Mouse (Mus musculus) layer of hippocampus, adult 9-11 months (tissue): ENCODE measurements around the gene Gm21976.
A peak's percentile ranks its signal among the peaks of the same experiment; 100 is the strongest.

Source experiments
- DNase-seq: peaks from one replicate; pipeline ENCODE4 v3.0.0; 2022

Gm21976 gene

DNA sequence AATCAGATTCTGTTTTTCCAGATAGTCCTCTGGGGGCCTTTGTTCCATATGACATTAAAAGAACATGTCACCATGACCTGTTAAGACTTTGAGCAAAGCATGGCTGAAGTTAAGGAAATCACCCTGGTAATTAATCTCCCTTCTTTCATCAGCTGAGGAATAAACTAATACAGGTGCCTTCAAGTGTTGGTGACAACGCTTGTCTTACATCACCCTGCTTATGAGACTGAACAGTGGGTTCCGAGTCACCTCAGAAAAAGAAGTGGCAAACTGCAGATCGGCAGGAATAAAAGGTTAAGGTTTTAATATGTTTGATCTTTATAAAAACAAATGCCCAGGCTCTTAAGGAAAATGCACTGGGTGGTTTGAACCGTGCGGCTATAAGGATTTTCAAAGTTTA is at the start of gene Gm21976:
TSS of gene Gm21976 (plus strand) at position 202 of the 400 bp plus-strand sequence.
- no peak for DNase-seq

DNA sequence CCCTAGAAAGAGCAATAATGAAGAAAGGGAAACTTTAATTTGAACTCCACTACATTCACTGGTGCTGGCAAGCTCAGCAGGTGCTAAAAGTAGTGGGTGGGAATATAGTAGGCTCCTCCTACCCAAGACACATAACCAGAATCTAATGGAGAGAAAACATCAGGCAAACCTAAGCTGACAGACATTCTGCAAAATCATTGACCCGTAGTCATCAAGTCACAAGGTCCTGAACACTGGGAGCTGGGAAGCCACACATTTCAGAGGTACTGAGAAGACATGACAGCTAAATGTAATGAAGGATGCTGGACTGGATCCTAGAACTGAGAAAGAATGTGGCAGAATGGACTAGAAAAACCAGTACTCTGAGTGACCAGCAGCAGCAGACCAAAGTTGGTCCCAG is 49.2 kb upstream of the Gm21976 start:
- DNase-seq: no peak

DNA sequence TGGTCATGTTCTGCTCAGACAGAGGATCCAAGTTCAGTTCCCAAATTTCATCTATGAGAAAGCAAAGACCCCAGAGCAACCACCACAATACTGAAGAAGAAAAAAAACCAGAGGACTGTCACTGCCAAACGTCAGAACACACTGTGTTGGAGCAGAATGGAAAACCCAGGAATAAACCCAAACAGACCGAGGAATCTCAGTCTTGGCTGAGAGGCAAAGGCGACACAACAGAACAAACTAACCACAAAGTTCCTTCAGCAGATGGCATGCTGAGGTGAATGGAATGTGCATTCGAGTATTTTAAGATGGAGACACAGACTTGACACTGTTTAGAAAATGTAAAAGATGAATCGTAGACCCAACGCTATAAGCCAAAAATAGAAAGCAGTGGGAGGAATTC is 44.2 kb upstream of the Gm21976 start:
- peak; percentile 38 for DNase-seq

DNA sequence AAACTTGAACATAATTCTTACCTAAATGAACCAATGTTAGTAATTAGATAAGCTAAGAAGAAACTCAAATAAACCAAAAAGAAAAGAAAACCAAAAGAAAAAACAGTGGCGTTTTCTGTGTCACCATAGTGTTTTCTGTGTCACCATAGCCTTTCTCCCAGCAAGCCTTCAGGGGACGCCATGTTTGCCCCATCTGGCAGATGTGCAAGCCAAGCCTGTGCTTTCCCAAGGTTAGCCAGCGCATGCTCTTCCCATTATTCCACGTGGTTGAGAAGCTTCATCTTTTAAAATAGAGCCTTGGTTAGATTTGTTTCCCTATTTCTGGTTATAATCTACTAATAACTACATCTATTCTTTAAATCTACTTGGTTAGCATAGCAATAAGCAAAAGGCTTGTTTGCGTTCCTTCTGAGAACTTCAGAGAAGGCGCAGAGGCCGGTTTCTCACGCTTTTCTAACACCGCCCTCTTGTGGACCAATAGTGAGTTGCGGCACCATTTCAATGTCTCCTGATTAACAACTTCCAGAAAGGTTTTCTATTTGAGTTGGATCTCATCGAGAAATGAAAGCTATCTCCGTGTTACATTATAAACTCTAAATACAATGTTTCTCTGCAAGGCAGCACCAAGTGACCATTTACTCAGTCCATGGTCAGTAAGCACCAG is 39.6 kb upstream of the Gm21976 start:
- DNase-seq: peak; percentile 40

DNA sequence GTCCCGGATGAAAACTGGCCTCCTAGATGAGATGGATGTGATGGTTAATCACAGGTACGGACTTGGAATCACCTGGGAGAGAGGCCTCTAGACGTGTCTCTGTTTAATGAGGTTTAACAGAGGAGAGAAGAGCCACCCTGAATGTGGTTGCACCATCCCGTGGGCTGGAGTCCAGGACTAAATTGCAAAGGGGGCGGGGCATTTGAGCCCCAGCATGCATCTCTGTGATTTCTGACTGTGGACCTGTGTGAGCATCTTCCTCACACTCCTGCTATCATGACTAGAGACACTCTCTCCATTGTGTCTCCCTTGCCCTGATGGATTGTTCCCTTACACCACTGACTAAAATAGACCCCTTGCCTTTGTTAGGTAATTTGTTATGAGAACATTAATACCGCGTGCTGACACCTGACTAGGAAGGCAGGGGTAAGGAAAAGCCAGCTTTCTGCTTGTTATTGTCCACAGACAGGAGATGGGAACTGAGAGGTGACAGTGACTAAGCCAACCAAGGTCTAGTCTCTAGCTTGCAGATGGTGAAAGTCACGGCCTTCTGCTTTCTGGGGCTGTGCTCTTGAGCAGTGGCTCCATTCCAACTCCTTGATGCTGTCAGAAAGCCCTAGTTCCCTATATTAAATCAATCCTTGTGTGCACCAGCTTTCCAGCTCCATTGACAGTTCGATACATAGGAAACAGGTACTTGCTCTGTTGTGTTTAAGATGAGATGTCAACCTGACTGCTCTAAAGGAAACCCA is 38.0 kb upstream of the Gm21976 start:
- DNase-seq: no peak

DNA sequence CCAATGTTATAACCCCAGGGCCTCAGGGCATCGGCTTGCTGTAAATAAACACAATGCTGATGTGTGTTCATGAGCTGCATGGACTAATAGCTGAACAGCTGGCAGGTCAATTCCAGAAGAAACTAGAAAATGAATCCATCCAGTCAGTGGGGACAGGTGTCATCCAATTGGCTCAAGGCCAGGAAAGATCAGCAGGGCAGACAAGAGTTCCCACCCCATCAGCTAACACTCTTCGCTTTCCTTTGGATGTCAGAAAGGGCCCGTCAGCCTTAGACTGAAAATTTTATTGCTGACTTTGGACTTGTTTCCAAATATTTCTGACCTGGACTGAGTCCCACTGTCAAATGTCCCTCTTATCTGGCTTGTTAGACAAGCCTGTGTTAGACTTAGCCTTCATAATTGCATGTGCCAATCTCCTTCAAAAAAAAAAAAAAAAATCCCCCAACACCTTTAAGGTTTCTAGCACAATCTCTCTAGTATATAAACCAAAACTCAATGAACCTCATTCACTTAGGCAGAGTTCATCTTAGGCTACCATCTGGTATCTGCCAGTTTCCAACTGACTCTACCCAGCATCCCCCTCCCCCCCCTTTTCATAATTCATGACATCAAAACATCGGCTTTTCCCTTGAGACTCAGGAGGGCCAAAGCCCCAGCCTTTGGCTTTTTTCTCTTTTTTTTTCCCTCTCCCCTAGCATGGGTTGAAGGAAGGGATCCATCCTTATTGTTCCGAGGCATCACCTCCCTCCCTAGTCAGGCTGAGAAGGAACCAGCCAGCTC is 34.9 kb upstream of the Gm21976 start:
- DNase-seq: no peak

DNA sequence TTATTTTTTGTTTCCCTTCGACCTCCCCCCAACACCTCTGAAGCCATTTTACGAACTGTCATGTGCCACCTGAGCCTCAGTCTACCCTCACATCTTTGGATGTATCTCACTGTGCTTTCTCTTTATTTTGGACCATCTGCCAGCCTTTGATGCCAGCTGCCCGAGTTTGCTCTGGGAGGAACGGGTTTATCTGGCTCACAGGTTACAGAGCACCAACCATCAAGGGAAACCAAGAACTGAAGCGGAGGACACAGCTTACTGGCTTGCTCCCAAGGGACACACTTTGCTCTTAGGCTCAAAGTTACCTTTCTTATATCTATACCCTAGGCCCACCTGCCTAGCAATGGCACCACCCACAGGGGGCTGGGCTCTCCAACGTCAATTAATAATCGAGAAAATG is 34.3 kb upstream of the Gm21976 start:
- DNase-seq: no peak

DNA sequence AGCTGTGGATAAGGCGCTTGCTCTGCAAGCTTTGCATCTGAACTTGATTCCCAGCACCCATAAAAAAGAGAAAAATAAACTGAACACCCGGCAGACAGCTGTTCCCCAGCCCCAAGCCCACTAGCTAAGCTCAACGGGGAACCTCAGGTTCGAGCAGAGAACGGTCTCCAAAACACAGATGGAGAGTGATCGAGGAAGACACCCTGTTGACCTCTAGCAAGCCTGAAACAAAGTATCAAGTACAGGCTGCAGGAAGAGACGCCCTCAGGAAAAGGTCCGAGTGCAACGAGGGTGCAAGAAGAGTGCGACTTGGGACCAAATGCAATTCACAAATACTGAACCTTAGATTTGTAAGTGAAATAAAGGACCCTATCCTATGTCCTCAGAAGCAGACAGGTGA is 30.1 kb upstream of the Gm21976 start:
- no peak for DNase-seq

DNA sequence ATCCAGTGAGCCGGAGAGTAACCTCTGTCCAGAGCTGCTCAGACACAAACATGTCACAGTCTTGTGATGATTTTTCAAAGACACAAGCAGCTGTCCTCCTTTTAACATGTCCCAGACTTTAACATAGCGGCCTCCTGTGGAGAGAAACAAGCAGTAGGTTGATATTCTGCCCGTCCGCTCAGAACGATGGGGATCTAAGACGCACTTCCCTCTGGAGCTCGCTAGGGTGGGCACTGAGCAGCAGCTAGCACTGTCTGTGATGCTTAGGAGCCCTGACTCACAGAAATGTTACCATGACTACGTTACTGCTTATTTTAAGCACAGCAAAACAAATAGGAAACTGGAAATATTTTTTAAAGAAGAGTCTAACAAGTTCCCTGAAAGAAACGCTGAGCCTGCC is 24.8 kb upstream of the Gm21976 start:
- peak; percentile 86 for DNase-seq

DNA sequence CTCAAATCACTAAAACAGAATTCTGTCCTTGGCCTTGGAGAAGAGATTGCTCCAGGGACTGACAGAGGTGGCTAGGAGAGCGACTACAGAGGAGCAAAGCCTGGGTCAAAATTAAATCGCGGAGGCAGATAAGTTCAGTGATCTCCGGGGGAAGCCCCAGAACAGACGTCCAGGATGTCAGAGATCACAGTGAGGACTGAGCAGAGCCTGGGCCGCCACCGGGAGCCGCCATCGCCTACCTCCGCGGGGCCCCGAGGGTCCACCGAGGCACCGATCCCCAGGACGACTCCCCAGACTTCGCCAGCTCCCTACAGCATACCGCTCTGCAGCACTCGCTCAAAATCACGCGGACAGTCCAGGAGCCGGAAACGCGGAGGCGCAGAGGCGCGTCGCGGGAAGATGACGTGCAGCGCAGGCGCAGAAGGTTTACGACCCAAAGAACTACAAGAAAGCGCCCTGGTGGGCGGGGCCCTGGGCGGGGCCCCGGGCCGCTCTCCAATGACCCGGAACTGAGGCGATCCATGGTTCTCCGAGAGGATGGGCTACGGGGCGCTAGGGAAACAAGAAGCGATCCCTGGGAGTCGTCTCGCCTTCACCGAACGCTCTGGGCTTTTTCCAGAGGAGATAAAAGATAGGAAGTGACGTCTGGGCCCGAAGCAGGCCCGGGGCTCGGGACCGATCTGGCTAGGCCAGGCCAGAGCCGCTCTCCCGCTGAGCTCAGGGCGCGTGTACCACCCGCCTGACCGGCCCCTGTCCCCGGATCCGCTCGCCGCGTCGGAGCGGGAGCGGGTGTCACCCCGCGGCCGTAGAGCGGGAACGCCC is 16.8 kb upstream of the Gm21976 start, which contains the start of the genes Utp15 and Ankra2:
TSS of gene Utp15 (minus strand) at position 406 of the 822 bp plus-strand sequence.
TSS of gene Ankra2 (plus strand) at position 439 of the 822 bp plus-strand sequence.
- DNase-seq: peak; percentile 99

DNA sequence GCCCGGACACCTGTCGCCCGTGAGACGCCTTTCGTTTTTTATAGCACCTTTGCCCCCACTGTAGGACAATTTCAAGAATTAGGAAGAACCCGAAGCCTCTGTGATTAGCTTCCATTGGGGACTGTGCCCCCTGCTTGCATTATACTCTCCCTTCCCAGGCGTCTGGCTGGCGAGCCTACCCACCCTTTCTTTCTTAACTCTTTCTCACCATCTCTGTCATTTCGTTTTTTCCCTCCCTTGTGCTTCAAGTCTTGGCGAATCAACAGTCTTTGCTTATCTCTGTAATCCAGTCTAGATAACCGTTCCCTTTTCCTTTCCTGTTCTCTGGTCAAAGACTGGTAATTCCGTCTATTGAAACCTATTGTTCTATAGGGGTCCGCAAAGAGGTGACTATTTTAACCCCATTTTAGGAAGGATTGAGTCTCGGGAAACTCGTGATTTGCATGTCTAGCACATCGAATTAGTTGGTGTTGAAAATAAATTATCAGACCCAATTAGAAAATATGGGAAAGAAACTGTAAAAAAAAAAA is 16.2 kb upstream of the Gm21976 start:
- no peak for DNase-seq

DNA sequence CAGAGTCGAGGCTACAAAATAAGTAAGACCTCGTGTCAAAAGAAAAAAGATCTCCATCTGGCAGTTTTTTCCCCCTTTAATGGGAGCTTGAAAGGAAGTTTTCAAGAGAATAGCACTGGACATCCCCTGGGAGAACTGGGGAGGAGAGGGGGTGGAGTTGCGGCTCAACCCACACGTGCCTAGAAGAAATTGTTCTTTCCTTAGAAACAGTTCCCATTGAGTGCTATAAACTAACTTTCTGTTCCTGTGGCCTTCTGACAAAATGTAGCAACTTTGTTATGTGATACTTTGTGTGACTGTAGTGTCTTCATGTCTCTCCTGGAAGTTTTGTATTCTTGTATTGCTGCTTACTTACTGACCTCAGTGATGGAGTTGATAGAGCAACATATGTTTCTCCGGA is 15.6 kb upstream of the Gm21976 start:
- no peak for DNase-seq

DNA sequence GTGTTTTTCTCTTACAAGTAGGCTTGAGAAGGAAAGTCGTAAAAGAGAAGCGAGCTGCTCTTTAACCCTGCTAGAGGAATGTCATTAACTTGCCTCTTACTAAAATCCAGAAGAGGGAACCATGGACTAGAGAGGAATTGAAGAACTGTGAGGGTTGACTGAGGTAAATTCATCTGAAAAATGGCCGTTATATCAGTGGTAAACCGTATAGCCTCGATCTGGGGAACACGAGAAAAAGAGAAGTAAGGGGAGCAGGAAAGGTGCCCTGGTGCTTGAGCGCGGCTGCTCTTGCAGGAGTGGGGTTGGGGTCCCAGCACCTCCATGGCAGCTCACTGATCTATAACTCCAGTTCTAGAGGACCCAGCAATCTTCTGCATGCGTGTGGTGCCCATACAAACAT is 5.7 kb upstream of the Gm21976 start:
- DNase-seq: no peak

DNA sequence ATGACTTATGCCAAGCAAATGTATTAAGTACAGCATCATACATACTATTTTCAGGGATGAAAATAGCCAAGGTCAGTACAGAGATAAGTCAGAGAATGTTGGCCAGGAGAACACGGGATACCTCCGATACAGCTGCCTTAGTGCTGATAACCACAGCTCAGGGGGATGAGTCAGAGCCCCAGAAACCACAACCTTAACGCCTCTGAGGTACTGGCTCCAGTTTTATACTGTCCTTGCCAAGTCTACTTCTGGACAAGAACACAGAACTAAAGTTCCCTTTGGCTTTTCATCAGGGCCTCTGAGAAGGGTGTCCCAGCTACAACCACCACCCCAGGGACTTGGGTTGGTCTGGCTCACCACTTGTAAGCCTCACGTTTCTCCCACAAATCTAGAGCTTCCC is 4.0 kb upstream of the Gm21976 start:
- DNase-seq: no peak

DNA sequence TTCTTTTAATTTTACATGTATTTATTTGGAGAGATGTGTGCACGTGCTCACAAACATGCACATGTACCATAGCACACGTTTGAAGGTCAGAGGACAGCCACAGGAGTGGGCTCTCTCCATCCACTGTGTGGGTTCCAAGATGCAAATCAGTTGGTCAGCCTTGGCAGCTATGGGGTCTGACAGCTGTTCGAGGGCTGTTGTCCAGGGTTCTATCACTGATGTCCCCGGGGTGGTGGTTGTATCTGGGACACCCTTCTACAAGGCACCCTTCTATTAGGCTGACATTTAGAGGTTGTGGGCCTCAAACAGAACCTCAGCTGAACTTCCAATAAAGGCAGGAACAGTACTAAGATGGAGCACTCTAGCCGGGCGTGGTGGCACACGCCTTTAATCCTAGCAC is 3.4 kb upstream of the Gm21976 start:
- no peak for DNase-seq

DNA sequence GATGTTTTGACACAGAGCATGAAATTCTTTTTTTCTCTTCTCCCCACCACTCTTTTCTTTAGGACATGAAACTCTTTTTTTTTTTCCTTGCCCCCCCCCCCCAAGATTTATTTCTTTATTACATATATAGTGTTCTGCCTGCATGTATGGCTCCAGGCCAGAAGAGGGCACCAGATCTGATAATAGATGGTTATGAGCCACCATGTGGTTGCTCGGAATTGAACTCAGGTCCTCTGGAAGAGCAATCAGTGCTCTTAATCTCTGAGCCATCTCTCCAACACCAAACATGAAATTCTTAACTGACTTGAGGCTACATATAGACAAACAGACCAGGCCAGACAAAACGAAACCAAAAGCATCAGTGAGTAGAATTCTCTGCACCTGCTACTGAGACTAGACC is 2.2 kb upstream of the Gm21976 start:
- no peak for DNase-seq

DNA sequence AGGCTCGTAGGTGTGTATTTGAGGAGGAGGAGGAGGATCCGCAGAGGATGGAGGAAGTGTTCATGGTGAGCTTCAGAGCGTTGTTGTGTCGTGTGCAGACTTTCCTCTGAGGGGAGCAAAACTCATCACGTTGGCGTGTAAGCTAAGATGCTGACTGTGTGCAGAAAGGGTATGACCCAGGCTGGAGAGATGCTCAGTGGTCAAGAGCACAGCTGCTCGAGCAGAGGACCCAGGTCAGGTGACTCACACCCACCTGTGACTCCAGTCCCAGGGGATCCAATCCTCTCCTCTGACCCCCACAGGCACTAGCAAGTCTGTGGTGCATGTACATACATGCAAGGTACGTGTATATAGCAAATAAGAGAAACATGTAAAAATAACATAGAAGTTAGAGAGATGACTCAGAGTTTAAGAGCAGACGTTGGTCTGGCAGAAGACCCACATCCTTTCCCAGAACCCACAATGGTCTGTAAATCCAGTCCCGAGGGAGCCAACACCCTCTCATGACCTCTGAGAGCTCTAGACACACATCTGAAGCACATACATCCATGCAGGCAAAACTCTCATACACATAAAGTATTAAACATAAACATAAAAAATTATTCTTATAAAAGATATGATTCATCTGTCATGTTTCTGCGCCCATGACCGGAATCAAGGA is 1.4 kb downstream of the Gm21976 start:
- DNase-seq: no peak

DNA sequence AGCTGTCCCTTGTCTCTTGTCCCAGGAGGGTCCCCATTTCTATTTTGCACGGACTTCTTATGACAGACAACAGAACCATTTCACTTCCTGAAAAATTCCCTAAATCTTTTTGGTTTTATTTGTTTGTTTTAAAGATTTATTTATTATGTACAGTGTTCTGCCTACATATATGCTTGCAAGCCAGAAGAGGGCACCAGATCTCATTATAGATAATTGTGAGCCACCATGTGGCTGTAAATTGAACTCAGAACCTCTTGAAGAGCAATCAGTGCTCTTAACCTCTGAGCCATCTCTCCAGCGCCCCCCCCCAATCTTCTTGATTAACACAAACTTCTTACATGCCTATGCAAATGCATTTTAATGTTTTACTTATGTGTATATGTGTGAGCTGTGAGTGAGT is 11.0 kb downstream of the Gm21976 start:
- DNase-seq: no peak

DNA sequence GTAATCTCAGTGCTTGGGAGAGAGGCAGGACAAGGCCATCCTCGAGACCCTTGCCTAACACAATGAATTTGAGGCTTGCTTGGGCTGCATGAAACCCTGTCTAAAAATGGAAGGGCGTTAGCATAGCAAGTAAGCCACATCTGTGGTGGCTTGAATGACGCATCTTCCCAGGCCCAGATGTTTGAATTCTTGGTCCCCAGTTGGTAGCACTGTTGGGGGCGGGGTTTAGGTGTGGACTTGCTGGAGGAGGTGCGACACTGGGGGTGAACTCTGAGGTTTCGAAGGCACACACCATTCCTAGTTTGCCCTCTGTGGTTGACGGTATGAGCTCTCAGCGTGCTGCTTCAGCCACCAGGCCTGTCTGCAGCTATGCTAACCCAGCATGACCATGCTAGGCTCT is 12.0 kb downstream of the Gm21976 start:
- DNase-seq: no peak

DNA sequence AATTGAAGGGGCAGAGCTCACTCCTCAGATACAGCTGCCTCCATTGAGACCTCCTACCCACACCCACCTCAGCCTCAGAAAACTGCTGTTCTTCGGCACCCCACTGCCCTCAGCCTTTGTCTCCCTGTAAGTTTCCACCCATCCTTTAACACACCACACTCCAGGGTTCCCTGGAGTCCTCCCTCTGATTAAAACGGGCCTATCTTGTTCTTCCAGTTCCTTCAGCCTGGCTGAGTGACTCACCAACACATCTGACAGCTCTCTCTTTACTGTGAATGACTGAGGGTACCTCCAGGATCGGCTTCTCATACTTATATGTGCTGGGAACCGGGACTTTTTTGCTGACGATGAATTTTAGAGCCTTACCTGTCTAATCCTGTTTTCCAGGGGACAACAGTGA is 16.4 kb downstream of the Gm21976 start:
- no peak for DNase-seq

DNA sequence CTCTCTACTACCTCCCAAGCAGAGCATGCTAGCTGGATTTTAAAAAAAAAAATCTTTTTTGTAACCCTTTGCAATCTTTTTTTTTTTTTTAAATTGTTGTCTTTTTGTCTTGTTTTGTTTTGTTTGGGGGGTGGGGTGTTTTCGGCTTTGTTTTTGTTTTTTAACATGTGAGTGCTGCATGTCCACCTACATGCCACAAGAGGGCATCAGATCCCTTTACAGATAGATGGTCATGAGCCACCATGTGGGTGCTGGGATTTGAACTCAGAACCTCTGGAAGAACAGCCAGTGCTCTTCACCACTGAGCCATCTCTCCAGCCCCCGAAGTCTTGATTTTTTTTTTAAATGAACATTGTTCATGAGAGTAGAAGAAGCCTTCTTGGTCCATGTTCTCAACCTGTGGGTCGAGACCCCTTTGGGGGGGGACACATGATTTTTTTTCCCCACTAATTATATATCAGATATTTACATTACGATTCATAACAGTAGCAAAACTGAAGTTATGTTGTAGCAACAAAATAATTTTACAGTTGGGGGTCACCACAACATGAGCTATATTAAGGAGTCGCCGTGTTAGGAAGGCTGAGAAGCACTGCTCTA is 18.3 kb downstream of the Gm21976 start:
- DNase-seq: no peak
